Mouse (Mus musculus) mesoderm, embryonic 11.5 days (tissue): ENCODE results near the gene Acbd5.
"Not testable (repeated sequence)": the region's sequence is repeated elsewhere in the genome, so short reads cannot be mapped to it uniquely, and the experiment has no call there.

ENCODE experiments used
- DNase-seq: peaks from one replicate; pipeline ENCODE4 v3.0.0-alpha.2; 2012; ENCODE audit warnings: low read depth, low spot score

Gene Acbd5

GRCm38 (mm10) chr2:23067552-23068369 lies at the start of gene Acbd5:
Gene Acbd5, plus strand, starts transcription at chr2:23068167.
- DNase-seq, result peak; percentile 93

- DNase-seq, result no peak
Observed at GRCm38 (mm10) chr2:23019170-23019569, 48.8 kb upstream of the Acbd5 start.

- DNase-seq, result no peak
Observed at GRCm38 (mm10) chr2:23021320-23021719, 46.6 kb upstream of the Acbd5 start.

- no peak for DNase-seq
Observed at GRCm38 (mm10) chr2:23021721-23022120, 46.2 kb upstream of the Acbd5 start.

GRCm38 (mm10) chr2:23023023-23023422 lies 44.9 kb upstream of the Acbd5 start:
- no peak for DNase-seq

GRCm38 (mm10) chr2:23023714-23024282 lies 44.2 kb upstream of the Acbd5 start:
- no peak for DNase-seq

- no peak for DNase-seq
Observed at GRCm38 (mm10) chr2:23026379-23026778, 41.6 kb upstream of the Acbd5 start.

- DNase-seq, result no peak
Observed at GRCm38 (mm10) chr2:23028826-23029225, 39.1 kb upstream of the Acbd5 start.

- no peak for DNase-seq
Observed at GRCm38 (mm10) chr2:23030631-23031030, 37.3 kb upstream of the Acbd5 start.

GRCm38 (mm10) chr2:23034692-23035435 lies 33.1 kb upstream of the Acbd5 start:
- DNase-seq, result no peak

- no peak for DNase-seq
Observed at GRCm38 (mm10) chr2:23035467-23035866, 32.5 kb upstream of the Acbd5 start.

- peak; percentile 40 for DNase-seq
Observed at GRCm38 (mm10) chr2:23039082-23040000, 28.6 kb upstream of the Acbd5 start.

GRCm38 (mm10) chr2:23040001-23040646 lies 27.8 kb upstream of the Acbd5 start, which contains the start of gene Abi1:
Gene Abi1, minus strand, starts transcription at chr2:23040241.
- DNase-seq, result peak; percentile 98

- DNase-seq, result not testable (repeated sequence)
Observed at GRCm38 (mm10) chr2:23040690-23041089, 27.3 kb upstream of the Acbd5 start.

GRCm38 (mm10) chr2:23041457-23041856 lies 26.5 kb upstream of the Acbd5 start:
- no peak for DNase-seq

GRCm38 (mm10) chr2:23042189-23042588 lies 25.8 kb upstream of the Acbd5 start:
- DNase-seq, result no peak

- DNase-seq, result no peak
Observed at GRCm38 (mm10) chr2:23045703-23046102, 22.3 kb upstream of the Acbd5 start.

GRCm38 (mm10) chr2:23048006-23048405 lies 20.0 kb upstream of the Acbd5 start:
- no peak for DNase-seq

GRCm38 (mm10) chr2:23051890-23052289 lies 16.1 kb upstream of the Acbd5 start:
- DNase-seq, result no peak

- no peak for DNase-seq
Observed at GRCm38 (mm10) chr2:23052523-23052922, 15.4 kb upstream of the Acbd5 start.

GRCm38 (mm10) chr2:23068370-23068737 lies 387 bp downstream of the Acbd5 start:
- no peak for DNase-seq
